Mouse (Mus musculus) small intestine, adult 2 months (tissue): ENCODE measurements around the gene Myo1g. TPM values are rescaled to one million over a fixed set of nuclear protein-coding genes. Genes with fewer than 3 reads are reported as not detected.

ENCODE experiments used
- H3K27ac ChIP-seq: fragments of 200-500 bp; 2 replicates; pipeline ENCODE4 v1.5.1; 2012; ENCODE audit warnings: low read depth, low read length, control low read depth, inconsistent platforms; ENCODE audit not compliant: insufficient read depth
- H3K27me3 ChIP-seq: fragments of 200-500 bp; 2 replicates; pipeline ENCODE4 v1.6.1; 2012; ENCODE audit warnings: mild to moderate bottlenecking, moderate library complexity, low read length, inconsistent platforms; ENCODE audit not compliant: control insufficient read depth, insufficient read depth
- H3K36me3 ChIP-seq: fragments of 200-500 bp; 2 replicates; pipeline ENCODE4 v1.6.1; 2012; ENCODE audit warnings: mild to moderate bottlenecking, low read length, control low read depth, inconsistent platforms; ENCODE audit not compliant: control insufficient read depth, insufficient read depth
- H3K4me1 ChIP-seq: fragments of 200-500 bp; 2 replicates; pipeline ENCODE4 v1.6.1; 2012; ENCODE audit warnings: low read length, inconsistent platforms, mixed read lengths; ENCODE audit not compliant: control insufficient read depth, insufficient read depth, insufficient read length
- H3K4me3 ChIP-seq: fragments of 200-500 bp; 2 replicates; pipeline ENCODE4 v1.5.1; 2012; ENCODE audit warnings: low read depth, mild to moderate bottlenecking, control low read depth, inconsistent platforms, low read length, moderate library complexity
- CTCF ChIP-seq: fragments of 200-500 bp; IDR thresholded peaks from 2 replicates; pipeline ENCODE4 v1.5.1; 2012; ENCODE audit warnings: low read depth, mild to moderate bottlenecking, control low read depth, inconsistent platforms, low read length, moderate library complexity, mixed read lengths; ENCODE audit not compliant: insufficient replicate concordance, insufficient read length; ENCODE audit errors: extremely low read depth
- POLR2A ChIP-seq: fragments of 200-500 bp; IDR thresholded peaks from 2 replicates; pipeline ENCODE4 v1.6.1; 2012; ENCODE audit warnings: low read depth, mild to moderate bottlenecking, control low read depth, inconsistent platforms, low read length, moderate library complexity
- WGBS: fragments of 180-500 bp; shearing (Covaris S2); methylation state at CpG from one replicate; pipeline ENCODE4 v1.1.7; 2018; 5-methylcytosine and 5-hydroxymethylcytosine counted together
- polyA plus RNA-seq: library from polyadenylated mRNA; depleted of rRNA; stranded (reverse); fragments of >200 nt; gene quantifications from 2 replicates; pipeline ENCODE4 v1.2.3, GENCODE M21; 2012

The Myo1g gene
- polyA plus RNA-seq, 1 experiment, result 15.5 TPM

- H3K27me3 ChIP-seq, result no peaks in the 10 kb centered on the region
- no peak overlapping the region for H3K27ac ChIP-seq
- no peak overlapping the region for H3K4me3 ChIP-seq
- H3K36me3 ChIP-seq, result no peaks in the 10 kb centered on the region
- 0 out of 2 replicates have a peak, but pooled peaks cover 2% of the 10 kb centered on the region for H3K4me1 ChIP-seq
- WGBS, result 61% methylated on average over 6 of the region's 6 CpGs
- TF ChIP-seq CTCF, result no peak
- no peak for TF ChIP-seq POLR2A
Observed at GRCm38 (mm10) chr11:6486916-6487315, 33.8 kb downstream of the Myo1g start.

GRCm38 (mm10) chr11:6484244-6484959 is 36.4 kb downstream of the Myo1g start:
- Histone ChIP-seq H3K27ac (no peak overlapping the region), H3K27me3 (no peaks in the 10 kb centered on the region), H3K4me3 (no peak overlapping the region), H3K4me1 (0 out of 2 replicates have a peak, but pooled peaks cover 2% of the 10 kb centered on the region), H3K36me3 (no peaks in the 10 kb centered on the region)
- 48% methylated on average over 3 of the region's 3 CpGs for WGBS
- no peak for TF ChIP-seq CTCF
- no peak for TF ChIP-seq POLR2A

- no peak overlapping the region for H3K27ac ChIP-seq
- no peaks in the 10 kb centered on the region for H3K27me3 ChIP-seq
- 0 out of 2 replicates have a peak, but pooled peaks cover 2% of the 10 kb centered on the region for H3K4me1 ChIP-seq
- WGBS, result 93% methylated on average over 2 of the region's 2 CpGs
- no peak for TF ChIP-seq CTCF
- TF ChIP-seq POLR2A, result no peak
- H3K4me3 ChIP-seq, result no peak overlapping the region
- no peaks in the 10 kb centered on the region for H3K36me3 ChIP-seq
Observed at GRCm38 (mm10) chr11:6483103-6483502, 37.7 kb downstream of the Myo1g start.

- TF ChIP-seq POLR2A (no peak), CTCF (no peak)
- no peaks in the 10 kb centered on the region for H3K27me3 ChIP-seq
- H3K4me3 ChIP-seq, result no peak overlapping the region
- H3K4me1 ChIP-seq, result no peaks in the 10 kb centered on the region
- H3K27ac ChIP-seq, result no peak overlapping the region
- 76% methylated on average over 6 of the region's 6 CpGs for WGBS
- no peaks in the 10 kb centered on the region for H3K36me3 ChIP-seq
Observed at GRCm38 (mm10) chr11:6481669-6482185, 39.0 kb downstream of the Myo1g start.

- no peaks in the 10 kb centered on the region for H3K36me3 ChIP-seq
- H3K4me1 ChIP-seq, result no peaks in the 10 kb centered on the region
- no peak for TF ChIP-seq CTCF
- no peak for TF ChIP-seq POLR2A
- no peak overlapping the region for H3K4me3 ChIP-seq
- no peaks in the 10 kb centered on the region for H3K27me3 ChIP-seq
- 83% methylated on average over 13 of the region's 13 CpGs for WGBS
- no peak overlapping the region for H3K27ac ChIP-seq
Observed at GRCm38 (mm10) chr11:6480681-6481405, 39.9 kb downstream of the Myo1g start.

- TF ChIP-seq POLR2A (no peak), CTCF (no peak)
- WGBS, result 83% methylated on average over 7 of the region's 7 CpGs
- Histone ChIP-seq H3K4me3 (no peak overlapping the region), H3K27ac (no peak overlapping the region), H3K36me3 (no peaks in the 10 kb centered on the region), H3K27me3 (no peaks in the 10 kb centered on the region), H3K4me1 (no peaks in the 10 kb centered on the region)
Observed at GRCm38 (mm10) chr11:6480191-6480590, 40.6 kb downstream of the Myo1g start.

GRCm38 (mm10) chr11:6479231-6479630 is 41.5 kb downstream of the Myo1g start:
- 0 out of 2 replicates have a peak, but pooled peaks cover 1% of the 10 kb centered on the region for H3K4me1 ChIP-seq
- H3K27ac ChIP-seq, result no peak overlapping the region
- no peak overlapping the region for H3K4me3 ChIP-seq
- 0 out of 2 replicates have a peak, but pooled peaks cover under 1% of the 10 kb centered on the region for H3K36me3 ChIP-seq
- no peaks in the 10 kb centered on the region for H3K27me3 ChIP-seq
- WGBS, result 80% methylated on average over 2 of the region's 2 CpGs
- TF ChIP-seq CTCF (no peak), POLR2A (no peak)
